In genomic region chr12:72976172-72976571, GRCm38 (mm10) we compare ENCODE assay signal across 9 mouse cellular contexts. TPM values are rescaled to one million over a fixed set of nuclear protein-coding genes. Genes with fewer than 3 reads are reported as not detected.
A peak's percentile ranks its signal among the peaks of the same experiment; 100 is the strongest.
DNase-seq lines count a peak whose midpoint lies in the region; ATAC-seq and TF ChIP-seq lines count a peak whose summit lies in the region.
"Had no signal": no experiment of that assay in that cellular context is flagged by ENCODE, and none has a peak within 500 bp of the region (broad histone marks: within the 10 kb centered on the region; RNA-seq: fewer than 3 reads in every experiment).

No protein-coding gene starts in this region.

- peaks cover 9% of the 10 kb centered on the region; the same call in 1 of the 2 replicates for H3K4me1 ChIP-seq in heart, embryonic 12.5 days (replicated peaks)
- H3K4me1 ChIP-seq in G1E (ENCODE audit: insufficient read depth, low read depth, low read length) = peaks cover 9% of the 10 kb centered on the region
- H3K4me1 ChIP-seq in hindbrain, embryonic 12.5 days = no peaks in the 10 kb centered on the region; the same call in 1 of the 2 replicates
- H3K4me1 ChIP-seq in midbrain, embryonic 10.5 days = peaks cover 11% of the 10 kb centered on the region

- DNase-seq in heart, adult 11 months = no peak
- DNase-seq in G1E (ENCODE audit: low spot score) = no peak
- no peak for DNase-seq in midbrain, embryonic 10.5 days (ENCODE audit: low spot score)
- no peak for DNase-seq in right cerebral cortex, adult 2 months (ENCODE audit: low spot score in 2 of 2)
- no peak for DNase-seq in left cerebral cortex, adult 9 months (ENCODE audit: low spot score in 2 of 2)
- DNase-seq in T-cell, adult 2 months (ENCODE audit: low spot score) = no peak

- TF ChIP-seq CTCF in G1E (IDR thresholded peaks at IDR 0.05; ENCODE audit: low read depth, low read length) = no peak

- ATAC-seq in heart, embryonic 12.5 days (ENCODE audit: insufficient number of reproducible peaks, low FRiP score) = no peak
- no peak for ATAC-seq in G1E (ENCODE audit: extremely low read depth, insufficient number of reproducible peaks, low FRiP score, poor library complexity, severe bottlenecking)
- no peak for ATAC-seq in hindbrain, embryonic 12.5 days (ENCODE audit: low FRiP score)

- no peaks in the 10 kb centered on the region for H3K9me3 ChIP-seq in heart, embryonic 12.5 days (replicated peaks)
- no peaks in the 10 kb centered on the region for H3K9me3 ChIP-seq in G1E (replicated peaks)
- H3K9me3 ChIP-seq in hindbrain, embryonic 12.5 days (replicated peaks) = no peaks in the 10 kb centered on the region
- no peaks in the 10 kb centered on the region for H3K9me3 ChIP-seq in midbrain, embryonic 10.5 days (replicated peaks)

- H3K27ac ChIP-seq in heart, embryonic 12.5 days (ENCODE audit: poor library complexity, severe bottlenecking) = no peak overlapping the region
- H3K27ac ChIP-seq in hindbrain, embryonic 12.5 days = no peak overlapping the region
- no peak overlapping the region for H3K27ac ChIP-seq in midbrain, embryonic 10.5 days (replicated peaks)

- WGBS in heart, embryonic 12.5 days = 4% methylated on average over 7 of the region's 7 CpGs
- WGBS in hindbrain, embryonic 12.5 days = 3% methylated on average over 7 of the region's 7 CpGs
- WGBS in midbrain, embryonic 10.5 days = 6% methylated on average over 7 of the region's 7 CpGs

- H3K36me3 ChIP-seq in heart, embryonic 12.5 days = no peaks in the 10 kb centered on the region
- no peaks in the 10 kb centered on the region for H3K36me3 ChIP-seq in G1E (replicated peaks)
- H3K36me3 ChIP-seq in hindbrain, embryonic 12.5 days = no peaks in the 10 kb centered on the region
- H3K36me3 ChIP-seq in midbrain, embryonic 10.5 days = no peaks in the 10 kb centered on the region

- peak overlapping the region; percentile 46 for H3K4me3 ChIP-seq in heart, embryonic 12.5 days
- H3K4me3 ChIP-seq in G1E (ENCODE audit: low read depth, low read length) = peak overlapping the region; percentile 37; the same call in 1 of the 2 replicates
- peak overlapping the region; percentile 10; the same call in 1 of the 2 replicates for H3K4me3 ChIP-seq in hindbrain, embryonic 12.5 days
- peak overlapping the region; percentile 38 for H3K4me3 ChIP-seq in midbrain, embryonic 10.5 days

- H3K9ac ChIP-seq in heart, embryonic 12.5 days = peak overlapping the region; percentile 60
- H3K9ac ChIP-seq in hindbrain, embryonic 12.5 days = no peak overlapping the region

- peak overlapping the region; percentile 76 for H3K4me2 ChIP-seq in heart, embryonic 12.5 days
- H3K4me2 ChIP-seq in hindbrain, embryonic 12.5 days (replicated peaks) = peak overlapping the region; percentile 41

- peaks cover 10% of the 10 kb centered on the region for H3K27me3 ChIP-seq in heart, embryonic 12.5 days (replicated peaks)
- H3K27me3 ChIP-seq in G1E (ENCODE audit: insufficient read depth, low read length) = peaks cover 21% of the 10 kb centered on the region
- H3K27me3 ChIP-seq in hindbrain, embryonic 12.5 days = peaks cover 48% of the 10 kb centered on the region
- peaks cover 78% of the 10 kb centered on the region for H3K27me3 ChIP-seq in midbrain, embryonic 10.5 days (ENCODE audit: low read depth, poor library complexity, severe bottlenecking)

RNA-seq across cellular contexts. Expression of gene 4930447C04Rik, which starts 35.6 kb away (rescaled TPM):
- 3.4 and 4.5 TPM in 2 replicates for polyA plus RNA-seq in heart, embryonic 12.5 days (2016; fragmentation: Nextera tagmentation; extraction: Ambion mirVana)
- total RNA-seq in G1E (2014; fragmentation: Nextera tagmentation) (not detected in 2 replicates), G1E (2017) (0.29 and 0.66 TPM in 2 replicates)
- polyA plus RNA-seq in G1E (2012) = not detected in 2 replicates
- polyA plus RNA-seq in hindbrain, embryonic 12.5 days (2016; fragmentation: Nextera tagmentation; extraction: Ambion mirVana) = 4.1 and 4.2 TPM in 2 replicates
- polyA plus RNA-seq in midbrain, embryonic 10.5 days (2016; fragmentation: Nextera tagmentation; extraction: Ambion mirVana) = 1.8 and 2.3 TPM in 2 replicates

RNA-seq across cellular contexts. Expression of gene Six6, which starts 36.5 kb away (rescaled TPM):
- polyA plus RNA-seq in heart, embryonic 12.5 days (2016; fragmentation: Nextera tagmentation; extraction: Ambion mirVana) = not detected in 2 replicates
- total RNA-seq in G1E (2014; fragmentation: Nextera tagmentation) (not detected in 2 replicates), G1E (2017) (0.06 and 0.16 TPM in 2 replicates)
- not detected in 2 replicates for polyA plus RNA-seq in G1E (2012)
- 0.17 TPM in 1 of 2 replicates, not detected in the other for polyA plus RNA-seq in hindbrain, embryonic 12.5 days (2016; fragmentation: Nextera tagmentation; extraction: Ambion mirVana)
- polyA plus RNA-seq in midbrain, embryonic 10.5 days (2016; fragmentation: Nextera tagmentation; extraction: Ambion mirVana) = 0.66 and 1.8 TPM in 2 replicates
- total RNA-seq: left cerebral cortex, postnatal 14 days had no signal
